Mouse (Mus musculus) spleen, adult 2 months (tissue): Measurements from ENCODE around the gene Nos1ap.

Experiments
- CTCF ChIP-seq: fragments of 200-500 bp; IDR thresholded peaks from 2 replicates; pipeline ENCODE4 v1.5.1; 2011; ENCODE audit warnings: mild to moderate bottlenecking, inconsistent platforms; ENCODE audit not compliant: insufficient read depth, insufficient read length, insufficient replicate concordance; ENCODE audit errors: extremely low read depth
- POLR2A ChIP-seq: fragments of 200-500 bp; IDR thresholded peaks from 2 replicates; pipeline ENCODE4 v1.6.1; 2011; ENCODE audit warnings: low read depth, low read length, inconsistent platforms

GRCm38 (mm10) chr1:170496221-170496620 lies 93.4 kb downstream of the Nos1ap start:
- no peak for TF ChIP-seq CTCF
- no peak for TF ChIP-seq POLR2A
